Mouse (Mus musculus): ENCODE measurements around the gene Alad. TPM values are rescaled to one million over a fixed set of nuclear protein-coding genes. Genes with fewer than 3 reads are reported as not detected.

Alad gene
- polyA plus RNA-seq, 1 experiment from 2014 or later, result 67.7 TPM

GRCm38 (mm10) chr4:62551966-62552365 is 32.2 kb upstream of the Alad start:
- Histone ChIP-seq H3K4me2 (ENCODE audit: low read length) (no peak overlapping the region), H3K9ac (replicated peaks; ENCODE audit: low read depth, low read length) (no peak overlapping the region), H3K4me3 (replicated peaks; ENCODE audit: low read length) (no peak overlapping the region), H3K27ac (ENCODE audit: low read length) (no peak overlapping the region), H3K27me3 (replicated peaks; ENCODE audit: control insufficient read depth, insufficient read depth, low read length) (no peaks in the 10 kb centered on the region), H3K36me3 (ENCODE audit: control insufficient read depth, insufficient read depth) (no peaks in the 10 kb centered on the region), H3K4me1 (replicated peaks; ENCODE audit: control insufficient read depth, insufficient read depth, low read length) (no peaks in the 10 kb centered on the region), H3K9me3 (ENCODE audit: control insufficient read depth, low read length) (no peaks in the 10 kb centered on the region)
- WGBS, result 85% methylated on average over 7 of the region's 7 CpGs
- ATAC-seq, result no peak

- H3K9ac ChIP-seq (replicated peaks; ENCODE audit: low read depth, low read length), result no peak overlapping the region
- ATAC-seq, result no peak
- H3K27me3 ChIP-seq (replicated peaks; ENCODE audit: control insufficient read depth, insufficient read depth, low read length), result no peaks in the 10 kb centered on the region
- H3K4me3 ChIP-seq (replicated peaks; ENCODE audit: low read length), result no peak overlapping the region
- H3K4me1 ChIP-seq (replicated peaks; ENCODE audit: control insufficient read depth, insufficient read depth, low read length), result no peaks in the 10 kb centered on the region
- no peaks in the 10 kb centered on the region for H3K9me3 ChIP-seq (ENCODE audit: control insufficient read depth, low read length)
- H3K36me3 ChIP-seq (ENCODE audit: control insufficient read depth, insufficient read depth), result no peaks in the 10 kb centered on the region
- H3K4me2 ChIP-seq (ENCODE audit: low read length), result no peak overlapping the region
- H3K27ac ChIP-seq (ENCODE audit: low read length), result no peak overlapping the region
Observed at GRCm38 (mm10) chr4:62544801-62545200, 25.1 kb upstream of the Alad start.

- H3K27ac ChIP-seq (ENCODE audit: low read length), result no peak overlapping the region
- no peak for ATAC-seq
- 92% methylated on average over 6 of the region's 6 CpGs for WGBS
Observed at GRCm38 (mm10) chr4:62543782-62544181, 24.1 kb upstream of the Alad start.

GRCm38 (mm10) chr4:62541802-62542201 is 22.1 kb upstream of the Alad start:
- WGBS, result 48% methylated on average over 3 of the region's 3 CpGs
- no peaks in the 10 kb centered on the region for H3K9me3 ChIP-seq (ENCODE audit: control insufficient read depth, low read length)
- H3K4me2 ChIP-seq (ENCODE audit: low read length), result no peak overlapping the region
- peak; percentile 93 for ATAC-seq
- H3K4me3 ChIP-seq (replicated peaks; ENCODE audit: low read length), result no peak overlapping the region
- H3K27ac ChIP-seq (ENCODE audit: low read length), result no peak overlapping the region
- H3K9ac ChIP-seq (replicated peaks; ENCODE audit: low read depth, low read length), result no peak overlapping the region
- H3K4me1 ChIP-seq (replicated peaks; ENCODE audit: control insufficient read depth, insufficient read depth, low read length), result no peaks in the 10 kb centered on the region
- H3K27me3 ChIP-seq (replicated peaks; ENCODE audit: control insufficient read depth, insufficient read depth, low read length), result no peaks in the 10 kb centered on the region
- no peaks in the 10 kb centered on the region for H3K36me3 ChIP-seq (ENCODE audit: control insufficient read depth, insufficient read depth)

More at GRCm38 (mm10) chr4:62543782-62544181, 24.1 kb upstream of the Alad start:
- Histone ChIP-seq H3K36me3 (ENCODE audit: control insufficient read depth, insufficient read depth) (no peaks in the 10 kb centered on the region), H3K9ac (replicated peaks; ENCODE audit: low read depth, low read length) (no peak overlapping the region), H3K4me1 (replicated peaks; ENCODE audit: control insufficient read depth, insufficient read depth, low read length) (no peaks in the 10 kb centered on the region), H3K9me3 (ENCODE audit: control insufficient read depth, low read length) (no peaks in the 10 kb centered on the region), H3K4me3 (replicated peaks; ENCODE audit: low read length) (no peak overlapping the region), H3K27me3 (replicated peaks; ENCODE audit: control insufficient read depth, insufficient read depth, low read length) (no peaks in the 10 kb centered on the region), H3K4me2 (ENCODE audit: low read length) (no peak overlapping the region)

- H3K9ac ChIP-seq (replicated peaks; ENCODE audit: low read depth, low read length), result no peak overlapping the region
- H3K27ac ChIP-seq (ENCODE audit: low read length), result no peak overlapping the region
- H3K4me3 ChIP-seq (replicated peaks; ENCODE audit: low read length), result no peak overlapping the region
- H3K9me3 ChIP-seq (ENCODE audit: control insufficient read depth, low read length), result no peaks in the 10 kb centered on the region
- H3K27me3 ChIP-seq (replicated peaks; ENCODE audit: control insufficient read depth, insufficient read depth, low read length), result no peaks in the 10 kb centered on the region
- H3K36me3 ChIP-seq (ENCODE audit: control insufficient read depth, insufficient read depth), result no peaks in the 10 kb centered on the region
- no peak overlapping the region for H3K4me2 ChIP-seq (ENCODE audit: low read length)
- no peaks in the 10 kb centered on the region for H3K4me1 ChIP-seq (replicated peaks; ENCODE audit: control insufficient read depth, insufficient read depth, low read length)
- ATAC-seq, result no peak
- WGBS, result 64% methylated on average over 6 of the region's 6 CpGs
Observed at GRCm38 (mm10) chr4:62533729-62534128, 14.0 kb upstream of the Alad start.

- 83% methylated on average over 4 of the region's 4 CpGs for WGBS
Observed at GRCm38 (mm10) chr4:62527655-62528054, 7.9 kb upstream of the Alad start.

GRCm38 (mm10) chr4:62526256-62526655 is 6.5 kb upstream of the Alad start:
- Histone ChIP-seq H3K4me2 (ENCODE audit: low read length) (no peak overlapping the region), H3K4me3 (replicated peaks; ENCODE audit: low read length) (no peak overlapping the region), H3K9me3 (ENCODE audit: control insufficient read depth, low read length) (no peaks in the 10 kb centered on the region), H3K4me1 (replicated peaks; ENCODE audit: control insufficient read depth, insufficient read depth, low read length) (peaks cover 9% of the 10 kb centered on the region), H3K27ac (ENCODE audit: low read length) (no peak overlapping the region), H3K36me3 (ENCODE audit: control insufficient read depth, insufficient read depth) (no peaks in the 10 kb centered on the region), H3K27me3 (replicated peaks; ENCODE audit: control insufficient read depth, insufficient read depth, low read length) (no peaks in the 10 kb centered on the region), H3K9ac (replicated peaks; ENCODE audit: low read depth, low read length) (no peak overlapping the region)
- 60% methylated on average over 2 of the region's 2 CpGs for WGBS
- ATAC-seq, result no peak

More at GRCm38 (mm10) chr4:62527655-62528054, 7.9 kb upstream of the Alad start:
- H3K4me2 ChIP-seq (ENCODE audit: low read length), result no peak overlapping the region
- no peak overlapping the region for H3K4me3 ChIP-seq (replicated peaks; ENCODE audit: low read length)
- H3K27me3 ChIP-seq (replicated peaks; ENCODE audit: control insufficient read depth, insufficient read depth, low read length), result no peaks in the 10 kb centered on the region
- H3K36me3 ChIP-seq (ENCODE audit: control insufficient read depth, insufficient read depth), result no peaks in the 10 kb centered on the region
- no peak for ATAC-seq
- no peak overlapping the region for H3K9ac ChIP-seq (replicated peaks; ENCODE audit: low read depth, low read length)
- no peaks in the 10 kb centered on the region for H3K9me3 ChIP-seq (ENCODE audit: control insufficient read depth, low read length)
- H3K4me1 ChIP-seq (replicated peaks; ENCODE audit: control insufficient read depth, insufficient read depth, low read length), result peaks cover 9% of the 10 kb centered on the region
- no peak overlapping the region for H3K27ac ChIP-seq (ENCODE audit: low read length)

GRCm38 (mm10) chr4:62525489-62525811 is 5.7 kb upstream of the Alad start:
- no peak for ATAC-seq
- peak overlapping the region; percentile 78 for H3K4me3 ChIP-seq (replicated peaks; ENCODE audit: low read length)
- peak overlapping the region; percentile 90 for H3K9ac ChIP-seq (replicated peaks; ENCODE audit: low read depth, low read length)
- no peaks in the 10 kb centered on the region for H3K9me3 ChIP-seq (ENCODE audit: control insufficient read depth, low read length)
- no peaks in the 10 kb centered on the region for H3K27me3 ChIP-seq (replicated peaks; ENCODE audit: control insufficient read depth, insufficient read depth, low read length)
- 0% methylated on average over 10 of the region's 10 CpGs for WGBS
- peak overlapping the region; percentile 50 for H3K4me2 ChIP-seq (ENCODE audit: low read length)
- H3K4me1 ChIP-seq (replicated peaks; ENCODE audit: control insufficient read depth, insufficient read depth, low read length), result peaks cover 9% of the 10 kb centered on the region
- no peak overlapping the region; the same call in 1 of the 2 replicates for H3K27ac ChIP-seq (ENCODE audit: low read length)
- no peaks in the 10 kb centered on the region for H3K36me3 ChIP-seq (ENCODE audit: control insufficient read depth, insufficient read depth)

GRCm38 (mm10) chr4:62524651-62525488 is 5.2 kb upstream of the Alad start, which contains the start of the genes Pole3 and 4933430I17Rik:
Pole3 (minus strand) TSS chr4:62525068.
4933430I17Rik (plus strand) TSS chr4:62525369.
- Histone ChIP-seq H3K36me3 (ENCODE audit: control insufficient read depth, insufficient read depth) (no peaks in the 10 kb centered on the region), H3K9me3 (ENCODE audit: control insufficient read depth, low read length) (no peaks in the 10 kb centered on the region), H3K9ac (replicated peaks; ENCODE audit: low read depth, low read length) (peak within 1 kb of the TSS; percentile 90), H3K4me1 (replicated peaks; ENCODE audit: control insufficient read depth, insufficient read depth, low read length) (peaks cover 9% of the 10 kb centered on the region), H3K27me3 (replicated peaks; ENCODE audit: control insufficient read depth, insufficient read depth, low read length) (no peaks in the 10 kb centered on the region), H3K27ac (ENCODE audit: low read length) (peak within 1 kb of the TSS; percentile 98), H3K4me2 (ENCODE audit: low read length) (peak within 1 kb of the TSS; percentile 90), H3K4me3 (replicated peaks; ENCODE audit: low read length) (peak within 1 kb of the TSS; percentile 78)
- WGBS, result under 1% methylated on average over 59 of the region's 59 CpGs
- ATAC-seq, result peak; percentile 97

Data from forebrain, embryonic 16.5 days (tissue).